Mouse (Mus musculus) MEL (cell line): ENCODE data around the gene Gm8909.

ENCODE experiments used
- CHD1 ChIP-seq: IDR thresholded peaks from 2 replicates; pipeline ENCODE4 v1.6.1; 2012; ENCODE audit warnings: low read depth, mild to moderate bottlenecking, inconsistent platforms, low read length, improper control_type of control experiment
- CTCF ChIP-seq, 3 experiments: IDR thresholded peaks in 2 of 3; conservative IDR thresholded peaks in 1 of 3; 2 replicates each; pipeline ENCODE4 v1.5.1; 2011 to 2012; ENCODE audit warnings: low read length in 3 of 3, low read depth in 2 of 3, mild to moderate bottlenecking in 2 of 3, improper control_type of control experiment in 1 of 3, inconsistent platforms in 1 of 3, mixed read lengths in 1 of 3, moderate library complexity in 1 of 3; ENCODE audit not compliant: control insufficient read depth in 1 of 3, insufficient read depth in 1 of 3, poor library complexity in 1 of 3, severe bottlenecking in 1 of 3
- E2F4 ChIP-seq: IDR thresholded peaks from 2 replicates; pipeline ENCODE4 v1.6.1; 2011; ENCODE audit warnings: low read depth, low read length, improper control_type of control experiment, borderline replicate concordance
- EP300 ChIP-seq, 2 experiments: IDR thresholded peaks; 2 replicates each; pipeline ENCODE4 v1.6.1; 2011; ENCODE audit warnings: improper control_type of control experiment in 2 of 2, low read length in 2 of 2, low read depth in 1 of 2, mild to moderate bottlenecking in 1 of 2
- GABPA ChIP-seq: IDR thresholded peaks from 2 replicates; pipeline ENCODE4 v1.6.1; 2012; ENCODE audit warnings: low read depth, mild to moderate bottlenecking, inconsistent platforms, low read length, improper control_type of control experiment, moderate library complexity
- GATA1 ChIP-seq: IDR thresholded peaks from 2 replicates; pipeline ENCODE4 v1.6.1; 2011; ENCODE audit warnings: low read depth, low read length, improper control_type of control experiment
- JUND ChIP-seq: IDR thresholded peaks from 2 replicates; pipeline ENCODE4 v1.6.1; 2011; ENCODE audit warnings: low read depth, mild to moderate bottlenecking, improper control_type of control experiment, low read length
- MEF2A ChIP-seq: IDR thresholded peaks from 2 replicates; pipeline ENCODE4 v1.6.1; 2014; ENCODE audit warnings: low read depth, mild to moderate bottlenecking, inconsistent platforms, low read length, improper control_type of control experiment; ENCODE audit not compliant: poor library complexity, insufficient replicate concordance, severe bottlenecking; ENCODE audit errors: extremely low read depth
- MXI1 ChIP-seq: IDR thresholded peaks from 2 replicates; pipeline ENCODE4 v1.6.1; 2011; ENCODE audit warnings: mild to moderate bottlenecking, low read depth, low read length, improper control_type of control experiment
- MYC ChIP-seq: IDR thresholded peaks from 2 replicates; pipeline ENCODE4 v1.6.1; 2011; ENCODE audit warnings: low read depth, mild to moderate bottlenecking, low read length, improper control_type of control experiment, moderate library complexity
- POLR2A ChIP-seq, 2 experiments: IDR thresholded peaks; 2 replicates each; pipeline ENCODE4 v1.6.1; 2011 to 2012; ENCODE audit warnings: low read length in 2 of 2, mild to moderate bottlenecking in 2 of 2, control low read depth in 1 of 2, improper control_type of control experiment in 1 of 2, low read depth in 1 of 2, moderate library complexity in 1 of 2; ENCODE audit not compliant: control insufficient read depth in 1 of 2, insufficient read depth in 1 of 2, poor library complexity in 1 of 2
- TCF12 ChIP-seq: IDR thresholded peaks from 2 replicates; pipeline ENCODE4 v1.6.1; 2014; ENCODE audit warnings: low read depth, mild to moderate bottlenecking, inconsistent platforms, low read length, improper control_type of control experiment, moderate library complexity
- USF1 ChIP-seq: IDR thresholded peaks from 2 replicates; pipeline ENCODE4 v1.6.1; 2014; ENCODE audit warnings: low read depth, mild to moderate bottlenecking, inconsistent platforms, low read length, improper control_type of control experiment, moderate library complexity

DNA sequence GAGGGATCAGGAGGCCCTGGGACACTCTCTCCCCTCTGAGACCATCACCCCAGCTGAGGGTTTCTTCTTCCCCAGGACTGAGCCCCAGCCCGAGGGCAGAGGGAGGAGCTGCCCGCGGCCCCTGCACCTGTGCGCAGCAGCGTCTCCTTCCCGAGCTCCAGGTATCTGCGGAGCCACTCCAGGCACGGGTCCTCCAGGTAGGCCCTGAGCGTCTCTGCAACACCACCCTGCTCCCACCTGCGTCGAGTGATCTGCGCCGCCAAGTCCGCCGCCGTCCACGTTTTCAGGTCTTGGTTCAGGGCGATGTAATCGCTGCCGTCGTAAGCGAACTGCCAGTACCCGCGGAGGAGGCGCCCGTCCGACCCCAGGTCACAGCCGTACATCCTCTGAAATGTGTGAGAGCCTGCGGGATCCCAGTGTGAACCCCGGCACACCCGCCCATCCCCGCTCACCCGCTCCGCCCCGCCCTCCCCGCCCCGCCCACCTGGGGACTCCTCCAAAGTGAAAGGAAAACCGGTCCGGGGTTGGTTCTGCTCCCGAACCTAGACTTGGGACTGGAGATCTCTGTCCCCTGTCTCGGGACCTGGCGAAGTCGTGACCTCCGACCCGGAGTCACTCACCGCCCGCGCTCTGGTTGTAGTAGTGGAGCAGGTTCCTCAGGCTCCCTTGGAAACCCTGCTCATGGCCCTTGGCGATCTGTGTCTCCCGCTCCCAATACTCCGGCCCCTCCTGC lies 865 bp downstream of the Gm8909 start:
- TF ChIP-seq GABPA, result no peak
- TF ChIP-seq JUND, result no peak
- TF ChIP-seq CTCF (IDR thresholded peaks at IDR 0.05 in 2 of 3, conservative IDR thresholded peaks at IDR 0.05 in 1 of 3; ENCODE audit: control insufficient read depth in 1 of 3, insufficient read depth in 1 of 3, low read depth in 2 of 3, low read length in 3 of 3, poor library complexity in 1 of 3, severe bottlenecking in 1 of 3), result no peak
- no peak for TF ChIP-seq EP300 (IDR thresholded peaks at IDR 0.05; ENCODE audit: low read depth in 1 of 2, low read length in 2 of 2)
- no peak for TF ChIP-seq MXI1
- no peak for TF ChIP-seq POLR2A (IDR thresholded peaks at IDR 0.05; ENCODE audit: control insufficient read depth in 1 of 2, insufficient read depth in 1 of 2, low read depth in 1 of 2, low read length in 2 of 2, poor library complexity in 1 of 2)
- no peak for TF ChIP-seq MYC
- TF ChIP-seq MEF2A, result no peak
- no peak for TF ChIP-seq CHD1
- no peak for TF ChIP-seq GATA1
- TF ChIP-seq TCF12, result no peak
- TF ChIP-seq E2F4, result no peak
- no peak for TF ChIP-seq USF1
